Mouse (Mus musculus): ENCODE data around the gene Prkcg. TPM values are rescaled to one million over a fixed set of nuclear protein-coding genes. Genes with fewer than 3 reads are reported as not detected.

Prkcg gene
- total RNA-seq, 2 experiments from 2014 or later, result 0.99 to 1.2 TPM

GRCm38 (mm10) chr7:3310233-3310632 is 21.3 kb downstream of the Prkcg start:
- intact Hi-C loops (cut with DNase I), result no loop called here
- DNase-seq, result no peak

DNA sequence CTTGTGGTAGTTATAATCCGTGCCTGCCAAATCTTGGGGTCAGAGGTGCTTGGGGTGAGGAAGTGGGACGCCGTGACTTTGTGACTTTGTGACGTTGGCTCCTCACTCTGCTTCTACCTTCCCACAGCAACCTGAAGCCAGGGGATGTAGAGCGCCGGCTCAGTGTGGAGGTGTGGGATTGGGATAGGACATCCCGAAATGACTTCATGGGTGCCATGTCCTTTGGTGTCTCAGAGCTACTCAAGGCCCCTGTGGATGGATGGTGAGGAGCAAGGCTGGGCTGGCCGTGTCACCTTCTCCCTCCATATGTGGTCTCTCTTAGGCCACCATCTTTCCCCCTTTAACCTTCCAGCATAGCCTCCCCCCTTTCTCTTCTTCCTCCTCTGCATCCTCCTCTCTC is 24.6 kb downstream of the Prkcg start:
- no peak for DNase-seq
- intact Hi-C loops (cut with DNase I), result no loop called here

GRCm38 (mm10) chr7:3314121-3314520 is 25.1 kb downstream of the Prkcg start:
- DNase-seq, result no peak
- intact Hi-C loops (cut with DNase I), result no loop called here

DNA sequence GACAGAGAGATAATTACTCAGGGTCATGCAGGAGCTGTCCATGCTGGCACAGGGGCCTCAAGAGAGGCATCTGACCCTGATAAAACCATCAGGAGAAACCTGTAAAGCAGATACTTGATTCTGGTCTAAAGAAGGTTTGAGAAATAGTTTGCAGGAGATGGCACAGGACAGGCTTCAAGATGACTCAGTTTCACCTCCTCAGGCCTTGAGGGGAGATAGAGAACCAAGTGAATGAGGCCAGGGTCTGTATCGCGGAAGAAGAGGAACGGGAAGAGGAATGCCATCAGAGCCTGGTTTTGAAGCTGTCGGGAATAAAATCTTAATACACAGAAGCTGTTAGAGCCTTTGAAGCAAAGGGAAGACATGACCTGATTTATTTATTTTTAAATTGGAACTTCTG is 28.7 kb downstream of the Prkcg start:
- DNase-seq, result no peak
- intact Hi-C loops (cut with DNase I), result no loop called here

DNA sequence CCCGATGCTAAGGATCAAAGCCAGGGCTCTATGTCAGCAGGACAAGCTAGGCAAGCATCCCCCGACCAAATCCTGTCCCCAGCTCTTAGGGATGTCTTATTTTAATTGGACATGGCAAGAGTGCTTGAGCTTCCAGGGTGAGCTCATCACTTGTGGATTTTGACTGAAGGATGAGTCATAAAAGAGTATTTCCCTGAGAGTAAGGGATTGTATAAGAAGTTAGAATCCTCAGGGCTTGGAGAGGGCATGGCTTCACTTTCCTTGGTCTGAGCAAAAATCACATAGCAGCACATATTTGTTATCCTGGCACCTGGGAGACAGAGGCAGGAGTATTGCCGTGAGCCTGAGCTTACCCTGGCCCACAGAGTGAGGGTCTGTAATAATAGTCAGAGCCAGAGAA is 31.9 kb downstream of the Prkcg start:
- no peak for DNase-seq
- intact Hi-C loops (cut with DNase I), result no loop called here

- no peak for DNase-seq
- intact Hi-C loops (cut with DNase I), result no loop called here
Measured at GRCm38 (mm10) chr7:3323826-3324225, 34.8 kb downstream of the Prkcg start.

- no peak for DNase-seq
- intact Hi-C loops (cut with DNase I), result loop anchor here (5.0 kb wide), 1 partner anchor 49 kb away; no protein-coding TSS in a partner anchor
Measured at GRCm38 (mm10) chr7:3327961-3328360, 39.0 kb downstream of the Prkcg start.

GRCm38 (mm10) chr7:3329776-3330546 is 41.0 kb downstream of the Prkcg start:
- intact Hi-C loops (cut with DNase I), result loop anchor here (2.0 to 5.0 kb wide), 2 partner anchors 47 to 119 kb away; no protein-coding TSS in a partner anchor
- peak; percentile 59 to 73 for DNase-seq

GRCm38 (mm10) chr7:3331171-3331570 is 42.2 kb downstream of the Prkcg start:
- intact Hi-C loops (cut with DNase I), result loop anchor here (2.0 kb wide), 1 partner anchor 118 kb away; no protein-coding TSS in a partner anchor
- no peak for DNase-seq

DNA sequence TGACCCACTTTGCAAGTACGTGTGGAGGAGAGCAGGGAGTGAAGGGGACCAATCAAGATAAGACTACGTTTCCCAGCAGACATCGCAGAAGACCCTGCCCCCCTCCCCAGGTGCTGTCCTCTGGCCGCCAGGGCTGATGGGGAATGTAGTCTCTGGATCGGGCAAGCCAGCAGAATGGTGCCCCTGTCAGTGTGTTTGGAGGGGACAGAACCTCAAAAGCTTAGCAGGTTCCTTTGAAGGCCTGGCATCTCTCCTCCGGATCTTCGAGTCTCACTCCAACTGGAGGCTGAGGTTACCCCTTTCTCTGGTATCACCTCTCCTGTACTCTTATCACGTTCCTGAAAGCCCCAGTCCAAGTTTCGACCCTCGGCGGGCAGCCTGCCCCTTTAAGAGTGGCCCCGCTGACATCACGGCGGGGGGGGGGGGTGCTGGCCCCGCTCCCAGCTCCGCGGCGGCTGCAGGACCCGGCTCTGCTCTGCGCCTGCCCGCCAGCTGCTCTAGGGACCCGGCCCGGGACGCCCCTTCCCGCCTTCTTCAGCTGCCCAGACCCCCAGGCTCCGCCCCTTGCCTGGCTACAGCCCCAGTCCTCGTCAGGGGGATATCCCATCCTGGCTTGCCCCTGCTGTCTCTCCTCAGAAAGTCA is 42.7 kb downstream of the Prkcg start:
- peak; percentile 26 to 50 for DNase-seq
- intact Hi-C loops (cut with DNase I), result loop anchor here (2.0 kb wide), 1 partner anchor 117 kb away; no protein-coding TSS in a partner anchor

DNA sequence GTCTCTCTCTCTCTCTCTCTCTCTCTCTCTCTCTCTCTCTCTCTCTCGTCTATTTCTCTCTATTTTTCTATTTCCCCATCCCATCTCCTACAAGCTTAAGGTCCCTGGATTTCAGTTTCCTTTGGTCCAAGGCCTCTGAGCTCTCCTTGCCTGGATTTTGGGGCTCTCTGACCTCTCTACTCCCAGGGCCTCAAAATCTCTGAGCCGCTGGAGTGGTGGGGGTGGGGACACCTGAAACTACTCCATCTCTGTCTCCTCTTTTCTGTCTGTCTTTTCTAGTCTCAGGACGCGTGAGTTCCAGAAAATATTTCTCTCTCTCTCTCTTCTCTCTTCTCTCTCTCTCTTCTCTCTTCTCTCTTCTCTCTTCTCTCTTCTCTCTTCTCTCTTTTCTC is 43.2 kb downstream of the Prkcg start:
- intact Hi-C loops (cut with DNase I), result no loop called here
- DNase-seq, result no peak

GRCm38 (mm10) chr7:3332619-3333521 is 43.9 kb downstream of the Prkcg start, which contains the start of gene Cacng7:
Gene Cacng7, plus strand, starts transcription at chr7:3332955.
- no peak for DNase-seq
- intact Hi-C loops (cut with DNase I), result no loop called here

- intact Hi-C loops (cut with DNase I), result no loop called here
- no peak for DNase-seq
Measured at GRCm38 (mm10) chr7:3333542-3333941, 44.6 kb downstream of the Prkcg start.

- intact Hi-C loops (cut with DNase I), result no loop called here
- DNase-seq, result no peak
Measured at GRCm38 (mm10) chr7:3336412-3336811, 47.4 kb downstream of the Prkcg start.

GRCm38 (mm10) chr7:3338286-3338935 is 49.4 kb downstream of the Prkcg start:
- intact Hi-C loops (cut with DNase I), result no loop called here
- no peak for DNase-seq

DNA sequence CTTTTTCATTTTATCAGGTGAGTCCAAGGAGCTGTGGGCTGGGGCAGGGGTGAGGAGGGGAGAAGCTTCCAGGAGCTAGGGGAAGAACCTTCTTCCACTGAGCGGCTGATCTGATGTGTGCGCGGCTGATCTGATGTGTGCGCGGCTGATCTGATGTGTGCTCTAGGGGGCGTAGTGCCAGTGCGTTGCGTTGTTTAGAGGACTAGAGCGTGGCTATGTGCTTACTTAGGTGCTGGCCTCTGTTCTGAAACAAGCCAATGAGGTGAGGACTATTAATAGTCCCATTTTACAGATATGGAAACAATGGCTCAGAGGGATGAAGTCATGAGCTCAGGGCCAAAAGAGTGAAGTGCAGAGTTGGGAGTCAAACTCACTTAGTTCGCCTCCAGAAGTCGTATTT is 50.0 kb downstream of the Prkcg start:
- no peak for DNase-seq
- intact Hi-C loops (cut with DNase I), result no loop called here

DNA sequence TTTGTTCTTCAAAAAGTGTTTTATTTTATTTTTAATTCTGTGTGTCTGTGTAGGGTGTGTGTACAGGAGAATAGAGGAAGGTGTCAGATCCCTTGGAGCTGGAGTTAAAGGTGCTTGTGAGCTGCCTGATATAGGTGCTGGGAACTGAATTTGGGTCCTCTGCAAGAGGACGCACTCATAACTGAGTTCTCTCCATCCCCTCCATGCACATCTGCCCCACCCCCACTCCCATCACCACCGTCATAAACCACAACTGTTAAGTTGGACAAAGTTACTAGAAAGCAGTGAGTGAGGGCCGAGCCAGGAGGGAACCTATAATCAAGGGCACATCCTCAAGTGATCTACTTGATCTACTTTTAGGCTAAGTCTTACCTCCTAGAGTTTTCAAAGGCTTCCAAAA is 54.9 kb downstream of the Prkcg start:
- DNase-seq, result no peak
- intact Hi-C loops (cut with DNase I), result no loop called here

- intact Hi-C loops (cut with DNase I), result no loop called here
Measured at GRCm38 (mm10) chr7:3345301-3345700, 56.3 kb downstream of the Prkcg start.

DNA sequence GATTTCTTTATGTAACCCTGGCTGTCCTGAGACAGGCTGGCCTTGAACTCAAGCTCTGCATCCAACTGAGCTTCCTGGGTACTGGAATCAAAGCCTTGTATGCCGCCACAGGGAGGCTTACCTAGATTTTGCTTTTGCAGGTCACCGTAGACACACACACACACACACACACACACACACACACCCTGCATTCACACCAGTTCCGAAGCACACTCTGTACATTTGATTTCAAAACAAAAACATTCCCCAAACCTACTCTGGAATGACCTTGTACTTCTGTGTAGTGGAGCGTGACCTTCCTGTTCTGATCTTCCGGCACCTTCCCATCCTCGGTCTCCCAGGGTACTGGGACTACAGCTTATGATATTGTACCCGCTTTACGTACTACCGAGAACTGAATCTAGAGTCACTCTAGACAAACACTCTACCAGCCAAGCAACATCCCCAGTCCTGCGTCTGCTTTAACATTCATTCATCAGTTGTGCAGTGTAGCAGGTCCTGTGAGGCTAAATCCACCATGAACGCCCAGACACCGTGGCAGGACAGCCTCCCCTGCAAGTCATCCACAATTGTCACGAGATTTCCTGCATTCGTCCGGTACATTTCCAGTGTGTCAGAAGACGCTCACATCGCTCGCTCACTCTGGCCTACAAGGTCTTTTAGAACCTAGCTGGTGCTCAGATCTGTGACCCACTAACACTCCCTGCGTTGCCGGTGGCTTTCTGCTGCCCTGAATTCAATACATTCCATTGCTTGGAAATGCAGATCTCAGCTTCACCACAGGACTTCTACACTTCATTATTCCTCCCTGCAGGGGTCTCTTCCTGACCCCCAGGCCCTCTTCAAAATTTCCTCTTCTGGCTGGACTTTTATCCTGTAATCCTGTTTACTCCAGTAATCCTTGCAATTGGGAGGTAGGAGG is 58.6 kb downstream of the Prkcg start:
- intact Hi-C loops (cut with DNase I), result no loop called here

More at GRCm38 (mm10) chr7:3345301-3345700, 56.3 kb downstream of the Prkcg start:
- no peak for DNase-seq

More for the DNA sequence above, 58.6 kb downstream of the Prkcg start:
- no peak for DNase-seq

All from gastrocnemius, postnatal 36 days (tissue).